Mouse (Mus musculus): Measurements from ENCODE around the gene St6galnac1.

DNA sequence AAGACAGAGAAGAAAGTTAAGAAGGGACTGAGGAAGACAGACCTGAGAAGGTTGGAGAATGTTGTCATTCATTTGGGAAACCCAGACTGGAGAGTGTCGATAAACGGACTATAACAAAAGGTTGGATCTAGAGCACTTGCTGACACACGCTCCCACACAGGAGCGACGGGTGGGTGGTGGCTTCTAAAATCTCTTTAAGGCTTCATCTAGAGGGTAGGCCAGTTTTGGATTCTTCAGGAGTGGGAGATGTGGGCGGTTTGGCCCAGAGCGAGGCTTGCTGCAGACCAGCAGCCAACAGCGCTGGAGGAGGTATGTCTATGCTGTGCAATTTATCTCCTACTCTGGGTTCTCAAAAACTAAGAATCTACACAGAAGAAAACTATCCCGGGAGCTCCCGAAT is 47.3 kb upstream of the St6galnac1 start:
- TF ChIP-seq CTCF (conservative IDR thresholded peaks at IDR 0.05; ENCODE audit: insufficient read depth, insufficient read length, low read depth, low read length) (no peak), POLR2A (IDR thresholded peaks at IDR 0.05; ENCODE audit: low read depth, low read length) (no peak)

All from kidney, adult 2 months (tissue).